Mouse (Mus musculus) megakaryocyte progenitor cell, adult 5-6 weeks (primary cell): Measurements from ENCODE around the gene Sh2d4b. TPM values are rescaled to one million over a fixed set of nuclear protein-coding genes. Genes with fewer than 3 reads are reported as not detected.
A peak's percentile ranks its signal among the peaks of the same experiment; 100 is the strongest.

Source experiments
- ATAC-seq: replicated peaks from 2 replicates; pipeline ENCODE4 v1.8.0; 2016; ENCODE audit warnings: mild to moderate bottlenecking, moderate TSS enrichment, inconsistent platforms; ENCODE audit not compliant: poor library complexity
- total RNA-seq, 2 experiments: library from RNA; stranded (forward) in 1 of 2; stranded (reverse) in 1 of 2; fragments of 157-497, 149-512 nt in 1 of 2; fragments of 200-1000 nt in 1 of 2; gene quantifications; 2 replicates each; pipeline versions ENCODE4 v1.2.3 to v1.2.4; 2015 to 2017

Gene Sh2d4b
- total RNA-seq, 2 experiments from 2014 or later = not detected

GRCm38 (mm10) chr14:40908763-40909162, 15.7 kb upstream of the Sh2d4b start:
- ATAC-seq = no peak

DNA sequence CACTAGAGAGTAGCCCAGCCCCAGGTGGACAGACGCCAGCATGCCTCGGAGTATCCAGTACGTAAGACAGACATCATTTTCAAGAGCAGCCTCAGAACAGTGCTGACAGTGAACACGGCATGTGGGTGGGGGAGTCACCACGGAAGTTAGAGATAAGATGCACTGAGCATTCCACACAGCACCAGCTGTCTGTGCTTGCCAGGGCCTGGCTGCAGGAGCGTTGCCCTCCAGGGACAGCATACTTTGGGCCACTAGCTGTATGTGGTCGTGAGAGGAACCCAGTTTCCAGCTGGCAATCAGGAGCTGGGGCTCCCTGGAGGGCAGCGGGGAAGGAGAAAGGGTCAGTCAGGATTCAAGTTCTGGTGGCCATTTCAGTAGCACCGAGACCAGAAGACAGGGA, 13.7 kb upstream of the Sh2d4b start:
- peak; percentile 63 for ATAC-seq

DNA sequence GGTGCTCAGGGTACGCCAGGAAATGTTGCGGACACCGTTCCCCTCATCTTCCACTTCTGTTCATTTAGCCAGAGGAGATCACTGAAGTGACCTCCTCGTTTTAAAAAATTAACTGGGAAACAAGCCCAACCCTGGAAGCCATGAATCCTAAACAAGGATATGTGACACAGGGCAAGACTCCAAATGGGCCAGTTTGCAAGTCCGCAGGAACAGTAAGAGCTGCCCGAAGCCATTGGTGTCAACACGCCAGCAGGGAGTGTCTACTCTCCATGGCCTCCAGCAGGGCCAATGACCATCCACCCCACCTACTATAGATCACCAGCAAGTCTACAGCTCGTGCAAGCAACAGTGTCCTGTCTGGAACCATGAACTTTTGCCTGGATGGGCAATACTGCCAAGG, 12.7 kb upstream of the Sh2d4b start:
- ATAC-seq = no peak

DNA sequence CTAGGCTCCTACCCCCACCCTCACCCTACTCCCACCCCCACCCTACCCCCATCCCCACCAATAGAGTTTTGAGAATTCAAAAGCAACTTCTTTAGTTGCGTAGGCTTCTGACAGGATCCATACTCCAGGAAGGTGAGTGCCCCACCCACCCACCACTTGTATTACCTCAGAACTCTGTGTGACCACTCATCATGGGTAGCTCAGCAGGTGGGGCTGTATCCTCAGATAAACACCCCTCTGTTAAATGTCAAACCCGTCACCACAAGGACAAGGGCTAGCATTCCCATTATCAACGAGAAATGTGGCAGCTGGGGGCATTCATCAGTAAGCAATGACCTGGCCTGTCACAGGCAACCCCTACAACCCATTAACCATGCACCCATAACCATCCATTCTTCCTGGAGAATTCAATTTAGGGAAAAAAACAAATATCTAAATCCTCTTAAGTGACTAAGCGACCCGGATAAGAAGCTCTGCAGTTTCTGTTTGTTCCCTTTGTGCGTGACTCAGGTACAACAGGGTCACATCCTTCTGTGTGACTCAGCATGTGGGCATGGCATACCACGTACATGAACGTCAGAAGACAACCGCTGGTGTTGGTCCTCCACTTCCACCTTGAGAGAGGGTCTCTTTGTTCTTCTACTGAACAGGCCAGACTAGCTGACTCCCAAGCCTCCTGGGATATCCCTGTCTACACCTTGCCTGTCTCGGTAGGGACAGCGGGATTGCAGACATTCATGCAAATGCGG, 9.4 kb upstream of the Sh2d4b start:
- peak; percentile 29; the same call in 1 of the 2 replicates for ATAC-seq

DNA sequence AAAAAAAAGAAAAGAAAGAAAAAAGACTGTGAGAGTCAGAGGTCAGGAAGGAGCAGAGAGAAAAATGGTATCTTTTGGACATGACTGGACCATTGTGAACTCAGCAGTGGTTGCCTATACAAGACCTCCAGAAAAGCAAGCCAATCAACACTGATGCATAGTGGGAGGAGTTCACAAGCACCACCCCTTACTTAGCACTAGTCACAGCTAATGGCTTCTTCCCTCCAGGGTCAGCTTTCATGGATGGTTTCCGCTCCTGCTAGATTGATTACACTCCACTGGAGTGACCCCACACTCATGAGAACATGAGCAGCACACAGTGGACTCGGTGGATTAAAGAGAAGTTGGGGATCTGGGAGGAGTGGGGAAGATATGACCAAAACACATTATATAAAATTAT, 7.2 kb upstream of the Sh2d4b start:
- no peak for ATAC-seq

DNA sequence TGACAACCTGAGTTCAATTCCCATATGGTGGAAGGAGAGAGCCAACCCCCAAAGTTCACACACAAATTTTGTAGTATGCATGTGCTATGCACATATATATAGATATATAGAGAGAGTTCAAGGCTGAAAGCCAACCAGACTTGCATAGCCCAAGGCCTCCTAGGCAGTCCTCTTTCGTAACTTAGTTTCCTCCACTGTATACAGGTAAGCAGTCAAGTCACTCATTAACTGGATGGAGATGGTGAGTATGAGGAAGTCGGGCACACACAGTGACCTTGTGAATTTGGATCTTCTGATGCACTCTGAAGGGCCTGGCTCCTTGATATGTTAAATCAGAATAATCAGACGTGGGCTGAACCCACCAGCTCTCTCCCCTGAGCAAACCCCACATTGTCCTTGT, 4.8 kb upstream of the Sh2d4b start:
- ATAC-seq = no peak

DNA sequence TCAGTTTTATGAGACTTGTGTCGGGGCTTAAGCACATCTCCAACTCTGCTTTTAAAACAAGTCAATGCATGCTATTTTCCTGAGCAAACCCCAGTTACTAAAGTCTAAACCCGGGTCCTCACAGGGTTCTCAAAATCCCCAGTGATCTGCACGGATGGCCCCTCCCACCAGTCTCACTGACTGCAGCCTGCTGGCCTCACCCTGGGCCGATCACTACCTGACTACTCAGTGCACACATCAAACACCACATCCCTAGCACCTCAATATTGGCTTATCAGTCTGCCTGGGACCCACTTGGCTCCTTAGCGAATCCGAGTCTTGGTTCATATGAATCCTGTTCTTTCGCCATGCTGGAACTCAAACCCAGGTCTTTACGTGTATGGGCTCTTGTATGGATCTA, 2.6 kb upstream of the Sh2d4b start:
- ATAC-seq = no peak

DNA sequence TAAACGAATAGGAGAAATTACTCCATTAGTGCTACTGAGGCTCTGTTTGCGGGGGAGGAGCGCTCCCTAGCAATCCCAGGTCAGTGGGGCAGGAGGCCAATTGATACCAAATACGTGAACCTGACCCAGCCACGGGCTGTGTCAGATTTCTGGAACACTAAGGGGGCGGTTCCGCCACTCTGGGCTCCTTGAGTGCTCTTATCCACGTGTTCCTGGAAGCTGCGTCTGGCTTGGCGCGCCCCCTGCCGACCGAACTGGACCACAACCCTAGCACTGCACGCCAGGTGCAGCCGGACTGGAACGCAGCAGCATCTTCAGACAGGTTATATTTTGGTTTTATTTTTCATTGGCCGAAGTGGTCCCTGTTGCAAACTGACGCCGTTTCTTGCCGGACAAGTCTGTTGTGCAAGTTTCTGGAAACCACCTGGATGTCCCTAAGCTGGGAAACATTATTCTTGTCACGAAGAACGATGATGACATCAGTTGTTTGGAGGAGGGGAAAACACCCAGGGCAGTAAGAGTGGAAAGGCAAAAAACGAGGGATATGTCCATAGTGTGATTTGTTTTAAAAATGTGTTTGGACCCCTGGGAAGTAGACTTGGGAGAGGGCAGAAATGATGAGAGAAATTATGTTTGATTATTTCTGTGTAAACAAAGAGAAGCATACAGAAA, 1.6 kb upstream of the Sh2d4b start:
- ATAC-seq = peak; percentile 97

DNA sequence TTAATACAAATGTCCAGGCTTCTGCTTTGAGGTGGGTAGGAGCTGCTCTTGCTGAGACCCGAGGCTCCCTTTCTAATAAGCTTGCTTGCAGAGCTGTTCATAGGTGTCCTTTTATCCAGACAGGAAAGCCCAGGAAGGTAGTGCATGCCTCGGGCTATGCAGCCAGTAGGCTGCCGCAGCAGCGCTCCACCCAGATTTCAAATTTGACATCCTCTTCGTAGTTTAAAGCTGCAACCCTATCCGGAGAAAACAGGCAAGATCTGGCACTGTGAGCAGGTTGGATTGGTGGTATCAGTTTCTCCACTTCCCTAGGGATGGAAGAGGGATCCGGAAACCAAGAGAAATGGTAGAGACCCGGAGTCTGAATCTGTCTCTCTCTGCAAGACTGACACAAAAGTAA, 818 bp upstream of the Sh2d4b start:
- no peak for ATAC-seq

GRCm38 (mm10) chr14:40892326-40892825, 690 bp downstream of the Sh2d4b start:
- no peak for ATAC-seq

- no peak for ATAC-seq
Observed at GRCm38 (mm10) chr14:40891506-40891905, 1.6 kb downstream of the Sh2d4b start.

GRCm38 (mm10) chr14:40889704-40890103, 3.4 kb downstream of the Sh2d4b start:
- no peak for ATAC-seq

DNA sequence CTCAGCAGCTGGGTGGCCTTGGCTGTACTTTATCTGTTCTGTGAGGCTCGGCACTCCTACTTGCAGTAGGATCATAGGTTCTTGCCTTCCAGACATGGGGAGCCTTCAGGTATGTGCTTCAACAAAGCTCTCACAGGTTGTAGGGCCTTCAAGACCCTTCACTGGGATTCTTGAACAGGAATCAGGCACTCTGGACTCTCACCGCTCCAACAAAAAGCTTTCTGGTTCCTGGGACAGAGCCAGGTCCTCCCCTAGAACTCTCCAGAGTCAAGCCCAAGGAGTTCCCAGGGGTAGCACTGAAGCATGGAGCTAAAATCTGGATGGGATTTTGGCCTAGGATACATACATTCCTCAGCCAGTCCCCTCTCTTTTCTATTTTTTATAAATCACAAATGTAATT, 3.9 kb downstream of the Sh2d4b start:
- no peak for ATAC-seq

DNA sequence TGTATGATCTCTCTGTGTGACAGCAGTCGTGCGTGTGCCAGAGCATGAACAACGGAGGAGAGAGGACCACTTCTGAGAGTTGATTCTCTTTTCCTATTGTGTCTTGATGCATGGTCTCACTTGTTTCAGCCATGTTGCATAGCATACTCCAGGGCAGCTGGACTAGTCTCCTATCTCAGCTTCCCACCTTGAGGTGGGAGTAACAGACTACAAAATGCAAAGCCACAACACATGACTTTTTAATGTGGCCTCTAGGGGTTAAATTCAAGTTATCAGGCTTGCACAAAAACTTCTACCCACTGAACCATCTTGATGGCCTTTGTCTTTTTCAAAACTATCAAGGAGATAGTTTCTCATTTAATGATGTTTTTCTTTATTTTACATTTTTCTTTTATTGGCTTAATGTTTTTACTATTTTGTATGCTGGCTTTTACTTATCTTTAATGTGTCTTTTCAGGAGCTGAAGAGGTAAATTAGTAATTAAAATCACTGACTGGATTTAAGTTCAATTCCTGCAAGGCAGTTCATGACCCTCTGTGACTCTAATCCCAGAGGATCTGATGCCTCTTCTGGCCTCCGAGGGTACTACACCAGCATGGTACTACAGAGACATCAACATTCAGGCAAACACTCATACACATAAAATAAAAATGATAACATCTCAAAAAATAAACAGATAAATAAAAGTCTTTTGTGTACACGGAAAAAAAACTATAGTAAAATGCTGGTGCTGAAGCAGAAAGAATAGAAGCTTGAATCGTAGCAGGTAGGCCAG, 6.5 kb downstream of the Sh2d4b start:
- peak; percentile 80 for ATAC-seq

DNA sequence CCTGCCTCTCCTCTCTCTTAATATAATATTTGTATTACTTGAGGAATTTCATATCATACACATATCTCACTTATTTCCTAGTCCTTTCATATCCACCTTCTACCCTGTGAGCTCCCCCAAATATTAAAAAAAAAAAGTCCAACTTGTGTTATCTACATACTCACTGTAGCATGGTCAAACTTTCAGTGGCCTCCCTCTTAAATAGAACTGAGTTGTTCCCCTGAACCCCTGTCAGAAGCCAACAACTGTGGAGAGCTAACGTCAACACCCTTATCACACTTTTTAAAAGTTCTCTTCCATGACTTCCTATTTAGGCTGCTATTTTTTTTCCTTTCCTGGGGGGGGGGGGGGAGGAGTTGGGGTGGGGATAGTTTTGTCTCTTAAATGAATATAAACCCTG, 7.3 kb downstream of the Sh2d4b start:
- ATAC-seq = 0 out of 2 replicates have a peak, but pooled peaks have one; percentile 18

DNA sequence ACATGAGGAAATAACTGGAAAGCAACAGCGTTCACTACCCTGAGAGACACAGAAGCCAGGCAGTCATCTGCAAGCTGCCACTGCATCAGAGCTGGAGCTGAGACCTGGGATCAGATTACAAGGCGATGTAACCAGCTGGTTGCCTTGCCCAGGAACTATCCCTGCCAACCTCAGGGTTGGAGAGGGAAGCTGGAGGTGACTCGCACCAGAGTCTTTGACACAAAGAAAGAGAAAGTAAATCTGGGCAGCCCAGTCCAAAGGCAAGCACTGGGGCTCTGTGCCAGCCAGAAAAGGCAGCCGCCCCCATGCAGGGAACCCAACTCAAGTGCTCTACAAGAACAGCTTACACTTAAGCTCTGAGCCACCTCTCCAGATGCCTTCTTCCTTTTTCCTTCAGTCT, 7.8 kb downstream of the Sh2d4b start:
- no peak for ATAC-seq

DNA sequence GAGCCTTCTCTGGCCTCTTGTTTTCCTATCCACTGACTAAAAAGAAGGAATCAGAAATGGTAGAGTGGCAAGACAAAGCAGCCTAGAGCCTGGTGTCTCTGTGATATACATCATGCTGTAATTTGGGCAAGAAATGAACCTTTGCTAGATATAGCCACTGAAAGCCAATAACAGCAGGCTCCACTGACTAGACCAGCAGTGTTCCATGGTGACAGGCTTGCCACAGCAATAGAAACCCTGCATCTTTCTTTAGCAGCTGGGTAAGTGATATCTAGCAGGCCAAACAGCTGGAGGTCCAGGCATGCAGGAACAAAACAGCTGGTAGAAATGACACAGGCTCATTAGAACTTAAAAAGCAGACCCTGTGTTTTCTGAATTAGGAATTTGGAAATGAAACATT, 18.5 kb downstream of the Sh2d4b start:
- ATAC-seq = no peak

DNA sequence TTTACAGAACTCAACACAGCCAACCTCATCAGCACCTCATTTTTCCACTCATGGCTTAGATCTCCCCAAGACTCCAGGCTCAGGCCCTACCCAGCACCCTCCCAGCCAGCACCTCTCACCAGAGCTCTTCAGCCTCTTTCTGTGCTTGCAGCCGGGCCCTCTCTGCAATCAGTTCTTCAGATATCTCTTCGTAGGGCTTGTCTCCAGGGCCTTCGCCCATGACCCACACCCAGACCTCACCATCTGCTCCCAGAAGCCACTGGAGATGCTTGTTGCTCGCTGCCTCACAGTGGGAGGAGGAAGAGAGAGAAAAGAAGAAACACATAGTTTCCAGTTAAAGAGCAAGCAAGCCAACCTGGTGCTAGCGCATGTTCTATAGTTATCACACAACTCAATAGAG, 19.1 kb downstream of the Sh2d4b start:
- no peak for ATAC-seq

DNA sequence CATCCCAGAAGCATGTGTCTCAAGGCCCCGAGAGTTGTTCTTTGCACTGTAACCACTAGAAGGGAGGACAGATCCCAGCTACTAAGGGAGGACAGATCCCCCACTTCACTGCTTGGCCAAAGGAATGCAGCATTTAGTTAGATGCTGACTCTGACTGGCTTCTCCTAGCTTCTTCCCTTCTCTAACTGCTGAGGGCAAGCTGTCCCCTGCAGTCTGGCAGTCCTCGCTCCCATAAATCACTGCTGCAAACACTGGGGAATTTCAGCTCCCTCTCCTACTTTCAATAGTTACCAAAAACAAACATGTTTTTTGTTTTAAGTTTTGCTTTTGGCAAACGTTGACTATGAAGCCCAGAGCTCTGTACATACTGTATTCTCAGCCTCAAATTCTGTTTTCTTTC, 22.5 kb downstream of the Sh2d4b start:
- ATAC-seq = no peak

GRCm38 (mm10) chr14:40864811-40865514, 28.1 kb downstream of the Sh2d4b start:
- ATAC-seq = no peak

DNA sequence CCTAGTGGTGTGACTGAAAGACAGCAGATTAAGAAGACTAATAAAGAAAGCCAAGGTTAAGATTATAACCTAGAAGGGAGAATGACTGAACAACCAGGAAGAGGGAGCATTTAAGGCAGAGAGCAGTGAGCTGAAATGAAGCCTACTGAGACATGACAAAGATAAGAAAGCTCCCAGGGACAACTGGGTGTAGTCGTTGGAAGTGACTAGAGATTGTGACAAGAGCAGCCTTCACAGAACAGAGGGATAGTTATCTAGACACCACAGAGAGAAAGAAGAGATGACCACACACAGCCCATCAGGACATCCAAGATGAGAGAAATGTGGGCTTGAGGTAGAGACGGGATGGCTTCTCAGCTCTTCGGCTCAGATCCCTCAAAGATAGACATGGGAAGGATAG, 29.4 kb downstream of the Sh2d4b start:
- ATAC-seq = no peak
